Mouse (Mus musculus): ENCODE measurements around the gene Ppp1r14c. TPM values are rescaled to one million over a fixed set of nuclear protein-coding genes. Genes with fewer than 3 reads are reported as not detected.

The Ppp1r14c gene
- polyA plus RNA-seq, 1 experiment from 2014 or later: 1.5 TPM

GRCm38 (mm10) chr10:3508746-3509145 is 142.9 kb downstream of the Ppp1r14c start:
- Histone ChIP-seq H3K27me3 (ENCODE audit: poor library complexity, severe bottlenecking) (no peaks in the 10 kb centered on the region), H3K27ac (no peak overlapping the region), H3K4me3 (no peak overlapping the region), H3K36me3 (replicated peaks) (no peaks in the 10 kb centered on the region), H3K9me3 (no peaks in the 10 kb centered on the region), H3K4me1 (no peaks in the 10 kb centered on the region)
- 89% methylated on average over 2 of the region's 2 CpGs for WGBS
- DNase-seq (ENCODE audit: extremely low spot score, low spot score): no peak

- no peak for DNase-seq (ENCODE audit: extremely low spot score, low spot score)
- Histone ChIP-seq H3K4me3 (no peak overlapping the region), H3K27ac (no peak overlapping the region), H3K4me1 (0 out of 2 replicates have a peak, but pooled peaks cover 3% of the 10 kb centered on the region), H3K36me3 (replicated peaks) (no peaks in the 10 kb centered on the region), H3K27me3 (ENCODE audit: poor library complexity, severe bottlenecking) (no peaks in the 10 kb centered on the region), H3K9me3 (no peaks in the 10 kb centered on the region)
- WGBS: 84% methylated on average over 7 of the region's 7 CpGs
Measured at GRCm38 (mm10) chr10:3509663-3510277, 143.9 kb downstream of the Ppp1r14c start.

- 80% methylated on average over 3 of the region's 3 CpGs for WGBS
- H3K27me3 ChIP-seq (ENCODE audit: poor library complexity, severe bottlenecking): no peaks in the 10 kb centered on the region
- no peaks in the 10 kb centered on the region for H3K9me3 ChIP-seq
- H3K4me3 ChIP-seq: no peak overlapping the region
- no peak overlapping the region for H3K27ac ChIP-seq
- H3K4me1 ChIP-seq: 0 out of 2 replicates have a peak, but pooled peaks cover 3% of the 10 kb centered on the region
- no peaks in the 10 kb centered on the region for H3K36me3 ChIP-seq (replicated peaks)
- DNase-seq (ENCODE audit: extremely low spot score, low spot score): no peak
Measured at GRCm38 (mm10) chr10:3510486-3510885, 144.6 kb downstream of the Ppp1r14c start.

- DNase-seq (ENCODE audit: extremely low spot score, low spot score): no peak
- 76% methylated on average over 3 of the region's 3 CpGs for WGBS
- H3K27me3 ChIP-seq (ENCODE audit: poor library complexity, severe bottlenecking): no peaks in the 10 kb centered on the region
- no peak overlapping the region for H3K4me3 ChIP-seq
- no peaks in the 10 kb centered on the region for H3K36me3 ChIP-seq (replicated peaks)
- H3K9me3 ChIP-seq: no peaks in the 10 kb centered on the region
- no peak overlapping the region for H3K27ac ChIP-seq
- 0 out of 2 replicates have a peak, but pooled peaks cover 3% of the 10 kb centered on the region for H3K4me1 ChIP-seq
Measured at GRCm38 (mm10) chr10:3511401-3511800, 145.5 kb downstream of the Ppp1r14c start.

- no peaks in the 10 kb centered on the region for H3K27me3 ChIP-seq (ENCODE audit: poor library complexity, severe bottlenecking)
- H3K4me1 ChIP-seq: 0 out of 2 replicates have a peak, but pooled peaks cover 3% of the 10 kb centered on the region
- no peaks in the 10 kb centered on the region for H3K9me3 ChIP-seq
- no peak for DNase-seq (ENCODE audit: extremely low spot score, low spot score)
- no peak overlapping the region for H3K4me3 ChIP-seq
- WGBS: 76% methylated on average over 8 of the region's 8 CpGs
- H3K27ac ChIP-seq: no peak overlapping the region
- H3K36me3 ChIP-seq (replicated peaks): no peaks in the 10 kb centered on the region
Measured at GRCm38 (mm10) chr10:3512620-3513305, 146.9 kb downstream of the Ppp1r14c start.

- H3K27me3 ChIP-seq (ENCODE audit: poor library complexity, severe bottlenecking): no peaks in the 10 kb centered on the region
- no peak overlapping the region for H3K4me3 ChIP-seq
- DNase-seq (ENCODE audit: extremely low spot score, low spot score): no peak
- 78% methylated on average over 6 of the region's 6 CpGs for WGBS
- no peaks in the 10 kb centered on the region for H3K36me3 ChIP-seq (replicated peaks)
- 0 out of 2 replicates have a peak, but pooled peaks cover 3% of the 10 kb centered on the region for H3K4me1 ChIP-seq
- no peaks in the 10 kb centered on the region for H3K9me3 ChIP-seq
- no peak overlapping the region for H3K27ac ChIP-seq
Measured at GRCm38 (mm10) chr10:3513947-3514346, 148.1 kb downstream of the Ppp1r14c start.

Small RNA genes within 50 kb of the gene (microRNA-seq; reads per million reads assigned to microRNA genes)
- gene Gm24482: not detected

Other genes with a start within 250 kb of the Ppp1r14c start
- not detected in 2 replicates for gene H60c, start 98.3 kb upstream of the Ppp1r14c start, polyA plus RNA-seq (2016; fragmentation: Nextera tagmentation; extraction: Ambion mirVana)
- gene Iyd, start 174.2 kb downstream of the Ppp1r14c start, polyA plus RNA-seq (2016; fragmentation: Nextera tagmentation; extraction: Ambion mirVana): not detected in 2 replicates

All from forebrain, embryonic 10.5 days (tissue).